Mouse (Mus musculus): ENCODE results near the gene Rps26. TPM values are rescaled to one million over a fixed set of nuclear protein-coding genes. Genes with fewer than 3 reads are reported as not detected.
A peak's percentile ranks its signal among the peaks of the same experiment; 100 is the strongest.

The Rps26 gene
- polyA plus RNA-seq, 1 experiment: 1,658 TPM

GRCm38 (mm10) chr10:128613154-128613440 lies 13.4 kb downstream of the Rps26 start:
- H3K4me3 ChIP-seq: no peak overlapping the region
- H3K79me2 ChIP-seq (ENCODE audit: control insufficient read depth, insufficient read depth): no peaks in the 10 kb centered on the region
- H3K27me3 ChIP-seq (ENCODE audit: control insufficient read depth, insufficient read depth, insufficient read length): no peaks in the 10 kb centered on the region
- no peak overlapping the region for H3ac ChIP-seq (ENCODE audit: control insufficient read depth, insufficient read length)
- H3K4me2 ChIP-seq (ENCODE audit: low read depth): peak overlapping the region; percentile 81
- TF ChIP-seq CEBPB (IDR thresholded peaks at IDR 0.05; ENCODE audit: insufficient read depth, poor library complexity, severe bottlenecking) (no peak), REST (IDR thresholded peaks at IDR 0.05; ENCODE audit: insufficient read depth, insufficient read length) (no peak), E2F4 (IDR thresholded peaks at IDR 0.05; ENCODE audit: insufficient read depth) (no peak), MAX (IDR thresholded peaks at IDR 0.05; ENCODE audit: low read depth) (no peak), SRF (IDR thresholded peaks at IDR 0.05; ENCODE audit: control insufficient read depth, insufficient read length, low read depth) (no peak), MYOG (IDR thresholded peaks at IDR 0.05; ENCODE audit: control insufficient read depth in 1 of 3, insufficient read depth in 1 of 3, insufficient read length in 2 of 3, low read depth in 2 of 3) (no peak), POLR2A (IDR thresholded peaks at IDR 0.05; ENCODE audit: insufficient read length, low read depth) (no peak), POLR2AphosphoS2 (IDR thresholded peaks at IDR 0.05; ENCODE audit: insufficient read length, low read depth) (no peak), MYOD1 (IDR thresholded peaks at IDR 0.05; ENCODE audit: control insufficient read depth in 1 of 3, insufficient read length in 2 of 3, low read depth in 2 of 3) (no peak), TCF12 (IDR thresholded peaks at IDR 0.05; ENCODE audit: insufficient read depth, poor library complexity, severe bottlenecking) (no peak), USF1 (IDR thresholded peaks at IDR 0.05; ENCODE audit: low read depth) (no peak), TCF3 (IDR thresholded peaks at IDR 0.05; ENCODE audit: insufficient read length, low read depth) (no peak)
- H3K36me3 ChIP-seq (ENCODE audit: control insufficient read depth, insufficient read depth): no peaks in the 10 kb centered on the region

- no peaks in the 10 kb centered on the region for H3K79me2 ChIP-seq (ENCODE audit: control insufficient read depth, insufficient read depth)
- peak overlapping the region; percentile 81 for H3K4me2 ChIP-seq (ENCODE audit: low read depth)
- TF ChIP-seq POLR2AphosphoS2 (IDR thresholded peaks at IDR 0.05; ENCODE audit: insufficient read length, low read depth) (no peak), E2F4 (IDR thresholded peaks at IDR 0.05; ENCODE audit: insufficient read depth) (no peak), MYOG (IDR thresholded peaks at IDR 0.05; ENCODE audit: control insufficient read depth in 1 of 3, insufficient read depth in 1 of 3, insufficient read length in 2 of 3, low read depth in 2 of 3) (no peak), POLR2A (IDR thresholded peaks at IDR 0.05; ENCODE audit: insufficient read length, low read depth) (no peak), CEBPB (IDR thresholded peaks at IDR 0.05; ENCODE audit: insufficient read depth, poor library complexity, severe bottlenecking) (no peak), TCF3 (IDR thresholded peaks at IDR 0.05; ENCODE audit: insufficient read length, low read depth) (no peak), REST (IDR thresholded peaks at IDR 0.05; ENCODE audit: insufficient read depth, insufficient read length) (no peak), MAX (IDR thresholded peaks at IDR 0.05; ENCODE audit: low read depth) (no peak), TCF12 (IDR thresholded peaks at IDR 0.05; ENCODE audit: insufficient read depth, poor library complexity, severe bottlenecking) (no peak), USF1 (IDR thresholded peaks at IDR 0.05; ENCODE audit: low read depth) (no peak), MYOD1 (IDR thresholded peaks at IDR 0.05; ENCODE audit: control insufficient read depth in 1 of 3, insufficient read length in 2 of 3, low read depth in 2 of 3) (no peak), SRF (IDR thresholded peaks at IDR 0.05; ENCODE audit: control insufficient read depth, insufficient read length, low read depth) (no peak)
- no peak overlapping the region for H3K4me3 ChIP-seq
- H3K36me3 ChIP-seq (ENCODE audit: control insufficient read depth, insufficient read depth): no peaks in the 10 kb centered on the region
- no peak overlapping the region for H3ac ChIP-seq (ENCODE audit: control insufficient read depth, insufficient read length)
- no peaks in the 10 kb centered on the region for H3K27me3 ChIP-seq (ENCODE audit: control insufficient read depth, insufficient read depth, insufficient read length)
Observed at GRCm38 (mm10) chr10:128612433-128613153, 14.0 kb downstream of the Rps26 start.

GRCm38 (mm10) chr10:128606483-128606882 lies 20.1 kb downstream of the Rps26 start:
- H3ac ChIP-seq (ENCODE audit: control insufficient read depth, insufficient read length): no peak overlapping the region
- no peaks in the 10 kb centered on the region for H3K36me3 ChIP-seq (ENCODE audit: control insufficient read depth, insufficient read depth)
- H3K4me3 ChIP-seq: no peak overlapping the region
- no peak for TF ChIP-seq MAX (IDR thresholded peaks at IDR 0.05; ENCODE audit: low read depth)
- no peak for TF ChIP-seq POLR2AphosphoS2 (IDR thresholded peaks at IDR 0.05; ENCODE audit: insufficient read length, low read depth)
- TF ChIP-seq MYOD1 (IDR thresholded peaks at IDR 0.05; ENCODE audit: control insufficient read depth in 1 of 3, insufficient read length in 2 of 3, low read depth in 2 of 3): no peak
- TF ChIP-seq TCF3 (IDR thresholded peaks at IDR 0.05; ENCODE audit: insufficient read length, low read depth): no peak
- no peak for TF ChIP-seq POLR2A (IDR thresholded peaks at IDR 0.05; ENCODE audit: insufficient read length, low read depth)
- TF ChIP-seq E2F4 (IDR thresholded peaks at IDR 0.05; ENCODE audit: insufficient read depth): no peak
- no peak for TF ChIP-seq SRF (IDR thresholded peaks at IDR 0.05; ENCODE audit: control insufficient read depth, insufficient read length, low read depth)
- TF ChIP-seq TCF12 (IDR thresholded peaks at IDR 0.05; ENCODE audit: insufficient read depth, poor library complexity, severe bottlenecking): no peak
- TF ChIP-seq REST (IDR thresholded peaks at IDR 0.05; ENCODE audit: insufficient read depth, insufficient read length): no peak
- TF ChIP-seq MYOG (IDR thresholded peaks at IDR 0.05; ENCODE audit: control insufficient read depth in 1 of 3, insufficient read depth in 1 of 3, insufficient read length in 2 of 3, low read depth in 2 of 3): no peak
- TF ChIP-seq CEBPB (IDR thresholded peaks at IDR 0.05; ENCODE audit: insufficient read depth, poor library complexity, severe bottlenecking): no peak
- no peaks in the 10 kb centered on the region for H3K79me2 ChIP-seq (ENCODE audit: control insufficient read depth, insufficient read depth)
- no peak overlapping the region for H3K4me2 ChIP-seq (ENCODE audit: low read depth)
- H3K27me3 ChIP-seq (ENCODE audit: control insufficient read depth, insufficient read depth, insufficient read length): no peaks in the 10 kb centered on the region

GRCm38 (mm10) chr10:128602470-128603128 lies 23.9 kb downstream of the Rps26 start:
- Histone ChIP-seq H3K79me2 (ENCODE audit: control insufficient read depth, insufficient read depth) (no peaks in the 10 kb centered on the region), H3ac (ENCODE audit: control insufficient read depth, insufficient read length) (no peak overlapping the region), H3K4me2 (ENCODE audit: low read depth) (no peak overlapping the region), H3K4me3 (no peak overlapping the region), H3K36me3 (ENCODE audit: control insufficient read depth, insufficient read depth) (no peaks in the 10 kb centered on the region), H3K27me3 (ENCODE audit: control insufficient read depth, insufficient read depth, insufficient read length) (no peaks in the 10 kb centered on the region)
- TF ChIP-seq USF1 (IDR thresholded peaks at IDR 0.05; ENCODE audit: low read depth) (no peak), MAX (IDR thresholded peaks at IDR 0.05; ENCODE audit: low read depth) (no peak), POLR2AphosphoS2 (IDR thresholded peaks at IDR 0.05; ENCODE audit: insufficient read length, low read depth) (no peak), SRF (IDR thresholded peaks at IDR 0.05; ENCODE audit: control insufficient read depth, insufficient read length, low read depth) (no peak), MYOG (IDR thresholded peaks at IDR 0.05; ENCODE audit: control insufficient read depth in 1 of 3, insufficient read depth in 1 of 3, insufficient read length in 2 of 3, low read depth in 2 of 3) (no peak), CEBPB (IDR thresholded peaks at IDR 0.05; ENCODE audit: insufficient read depth, poor library complexity, severe bottlenecking) (no peak), E2F4 (IDR thresholded peaks at IDR 0.05; ENCODE audit: insufficient read depth) (no peak), TCF12 (IDR thresholded peaks at IDR 0.05; ENCODE audit: insufficient read depth, poor library complexity, severe bottlenecking) (no peak), MYOD1 (IDR thresholded peaks at IDR 0.05; ENCODE audit: control insufficient read depth in 1 of 3, insufficient read length in 2 of 3, low read depth in 2 of 3) (no peak), TCF3 (IDR thresholded peaks at IDR 0.05; ENCODE audit: insufficient read length, low read depth) (no peak), POLR2A (IDR thresholded peaks at IDR 0.05; ENCODE audit: insufficient read length, low read depth) (no peak)
